Mouse (Mus musculus) hindbrain, embryonic 11.5 days (tissue): ENCODE data around the gene Cngb1. TPM values are rescaled to one million over a fixed set of nuclear protein-coding genes. Genes with fewer than 3 reads are reported as not detected.

Experiments used
- ATAC-seq: fragments of 200-750 bp; cut with Nextera tagmentation; 2 replicates; pipeline ENCODE4 v1.8.0; 2017; ENCODE audit warnings: mild to moderate bottlenecking, moderate TSS enrichment, moderate library complexity; ENCODE audit not compliant: low FRiP score
- DNase-seq: peaks from one replicate; pipeline ENCODE4 v3.0.0-alpha.2; 2015; ENCODE audit warnings: low spot score
- H3K27ac ChIP-seq: fragments of 300-500 bp; sonication (generic); 2 replicates; pipeline ENCODE4 v1.5.1; 2014; ENCODE audit warnings: mild to moderate bottlenecking, low read depth, low read length
- H3K27me3 ChIP-seq: fragments of 300-500 bp; sonication (generic); 2 replicates; pipeline ENCODE4 v1.6.1; 2014; ENCODE audit warnings: mild to moderate bottlenecking, low read length, moderate library complexity, mixed read lengths; ENCODE audit not compliant: control insufficient read depth, insufficient read depth
- H3K36me3 ChIP-seq: fragments of 300-500 bp; sonication (generic); 2 replicates; pipeline ENCODE4 v1.6.1; 2014; ENCODE audit warnings: mild to moderate bottlenecking, low read length, moderate library complexity, mixed read lengths; ENCODE audit not compliant: control insufficient read depth, insufficient read depth
- H3K4me1 ChIP-seq: fragments of 300-500 bp; sonication (generic); replicated peaks from 2 replicates; pipeline ENCODE4 v1.6.1; 2014; ENCODE audit warnings: low read length, mixed read lengths; ENCODE audit not compliant: control insufficient read depth, insufficient read depth
- H3K4me2 ChIP-seq: fragments of 300-500 bp; sonication (generic); replicated peaks from 2 replicates; pipeline ENCODE4 v1.6.1; 2014; ENCODE audit warnings: mild to moderate bottlenecking, low read depth, low read length
- H3K4me3 ChIP-seq: fragments of 300-500 bp; sonication (generic); 2 replicates; pipeline ENCODE4 v1.5.1; 2014; ENCODE audit warnings: low read depth, low read length
- H3K9ac ChIP-seq: fragments of 300-500 bp; sonication (generic); 2 replicates; pipeline ENCODE4 v1.6.1; 2014; ENCODE audit warnings: low read depth, low read length
- H3K9me3 ChIP-seq: fragments of 300-500 bp; sonication (generic); 2 replicates; pipeline ENCODE4 v1.6.1; 2016; ENCODE audit warnings: low read length; ENCODE audit not compliant: control insufficient read depth
- WGBS: fragments of 180-500 bp; shearing (Covaris S2); extraction: QIAGEN DNeasy Blood & Tissue Kit; methylation state at CpG from one replicate; pipeline ENCODE4 v1.1.7; 2014; 5-methylcytosine and 5-hydroxymethylcytosine counted together
- polyA plus RNA-seq: library from polyadenylated mRNA; unstranded; fragments of >200 nt; fragmentation: Nextera tagmentation; extraction: Ambion mirVana; gene quantifications from 2 replicates; pipeline ENCODE4 v1.2.1, GENCODE M21; 2014

Gene Cngb1
- polyA plus RNA-seq, 1 experiment from 2014 or later = 0.71 TPM

DNA sequence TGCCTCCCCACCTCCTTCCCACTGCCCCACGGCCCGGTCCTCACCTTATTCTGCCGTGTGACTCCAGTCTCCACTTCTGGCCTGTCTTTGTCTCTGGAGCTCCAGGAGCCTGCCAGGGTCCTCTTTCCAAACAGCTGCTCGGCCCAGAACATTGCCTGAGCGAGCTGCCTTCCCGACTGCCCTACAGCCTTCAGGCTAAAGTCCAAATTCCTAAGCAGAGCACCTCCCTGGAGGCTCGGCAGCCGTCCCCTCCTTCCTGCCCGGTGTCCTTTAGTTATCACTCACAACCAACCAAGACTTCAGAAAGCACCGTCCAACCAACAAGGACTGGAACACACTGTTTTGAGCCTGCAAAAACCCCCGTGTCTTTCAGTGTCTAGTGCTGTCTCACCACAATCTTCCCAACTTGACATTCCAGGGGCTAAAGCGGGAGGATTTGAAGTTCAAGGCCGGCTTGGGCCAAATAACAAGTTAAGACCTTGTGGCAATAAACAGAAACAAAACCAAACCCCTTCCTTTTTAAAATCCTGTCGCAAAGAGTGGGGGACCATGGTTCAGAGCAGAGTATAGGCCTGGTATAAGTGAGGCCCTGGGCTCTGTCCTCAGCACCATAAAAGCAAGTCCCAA lies 103.6 kb downstream of the Cngb1 start, which contains the start of gene Kifc3:
Gene Kifc3 (minus strand): TSS at position 164 of the 627 bp plus-strand sequence.
- H3K27me3 ChIP-seq = no peaks in the 10 kb centered on the region
- DNase-seq (no peak), ATAC-seq (no peak)
- H3K4me2 ChIP-seq = no peak within 1 kb of the TSS
- no peak within 1 kb of the TSS for H3K27ac ChIP-seq
- H3K4me1 ChIP-seq = no peaks in the 10 kb centered on the region
- no peaks in the 10 kb centered on the region for H3K9me3 ChIP-seq
- no peak within 1 kb of the TSS for H3K9ac ChIP-seq
- H3K4me3 ChIP-seq = no peak within 1 kb of the TSS
- H3K36me3 ChIP-seq = no peaks in the 10 kb centered on the region
- 68% methylated on average over 14 of the region's 14 CpGs for WGBS

DNA sequence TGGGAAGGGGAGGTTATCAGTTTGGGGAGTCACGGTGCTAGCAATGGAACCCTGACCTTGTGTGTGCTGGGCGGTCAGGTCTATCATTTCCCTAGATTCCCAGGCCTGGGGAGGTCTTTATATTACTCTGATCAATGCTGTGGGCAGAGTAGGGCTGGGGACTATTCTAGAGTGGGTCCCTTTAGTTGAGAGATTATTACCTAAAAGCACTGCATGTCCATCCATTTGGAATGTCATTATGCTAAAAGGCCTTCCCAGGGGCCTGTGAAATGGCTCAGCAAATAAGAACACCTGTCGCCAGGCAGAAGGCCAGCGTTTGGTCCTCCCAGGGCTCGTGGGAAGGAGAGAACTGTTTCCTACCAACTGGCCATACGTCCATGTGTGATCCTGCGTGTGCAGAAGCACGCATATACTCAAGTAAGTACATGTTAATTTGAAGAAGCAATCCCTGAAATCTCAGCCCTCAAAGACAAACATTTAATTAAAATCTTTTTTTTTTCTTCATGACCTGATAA lies 104.3 kb downstream of the Cngb1 start:
- H3K4me3 ChIP-seq = no peak overlapping the region
- DNase-seq = no peak
- H3K27me3 ChIP-seq = no peaks in the 10 kb centered on the region
- H3K4me1 ChIP-seq = no peaks in the 10 kb centered on the region
- no peaks in the 10 kb centered on the region for H3K9me3 ChIP-seq
- H3K9ac ChIP-seq = no peak overlapping the region
- ATAC-seq = no peak
- H3K27ac ChIP-seq = no peak overlapping the region
- H3K4me2 ChIP-seq = no peak overlapping the region
- H3K36me3 ChIP-seq = no peaks in the 10 kb centered on the region
- WGBS = 78% methylated on average over 8 of the region's 8 CpGs

DNA sequence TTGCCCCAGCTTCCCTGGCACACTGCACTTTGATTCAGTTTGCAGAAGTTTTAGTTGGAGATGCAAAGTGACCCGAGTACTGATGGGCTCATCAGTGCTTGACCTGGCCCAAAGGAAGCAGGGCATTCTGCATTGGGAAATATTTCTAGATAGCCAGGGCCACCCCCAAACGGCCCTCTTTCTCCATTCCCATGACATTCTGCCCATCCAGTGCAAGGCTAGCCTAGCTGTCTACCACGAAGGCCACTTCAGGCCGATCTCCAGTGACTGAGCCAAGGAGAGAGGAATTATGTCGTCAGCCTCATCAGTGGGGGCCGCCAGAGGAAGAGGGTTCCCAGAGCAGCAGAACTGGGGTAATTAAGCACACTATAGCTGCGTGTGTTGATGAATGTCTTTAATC lies 104.9 kb downstream of the Cngb1 start:
- no peaks in the 10 kb centered on the region for H3K9me3 ChIP-seq
- no peaks in the 10 kb centered on the region for H3K27me3 ChIP-seq
- no peak overlapping the region for H3K4me3 ChIP-seq
- H3K36me3 ChIP-seq = no peaks in the 10 kb centered on the region
- DNase-seq (no peak), ATAC-seq (no peak)
- 67% methylated on average over 7 of the region's 7 CpGs for WGBS
- H3K9ac ChIP-seq = no peak overlapping the region
- H3K4me2 ChIP-seq = no peak overlapping the region
- H3K4me1 ChIP-seq = no peaks in the 10 kb centered on the region
- H3K27ac ChIP-seq = no peak overlapping the region

DNA sequence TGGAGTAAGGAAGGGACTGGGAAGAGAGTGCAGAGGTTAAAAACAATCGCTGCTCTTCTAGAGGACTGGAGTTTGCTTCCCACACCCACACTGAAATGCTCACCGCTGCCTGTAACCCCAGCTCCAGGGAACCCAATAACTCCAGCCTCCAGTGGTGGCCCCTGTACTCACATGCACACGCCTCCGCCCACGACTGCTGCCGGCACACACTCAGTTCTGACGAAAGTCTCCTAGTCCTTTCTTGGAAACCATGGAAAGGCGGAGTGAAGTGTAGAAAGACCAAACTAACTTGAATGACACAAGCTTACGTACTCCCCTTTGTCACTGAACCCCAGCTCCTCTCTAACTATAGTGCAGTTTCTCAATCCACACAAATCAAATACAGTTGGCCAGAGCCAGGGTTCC lies 106.4 kb downstream of the Cngb1 start:
- Histone ChIP-seq H3K27me3 (no peaks in the 10 kb centered on the region), H3K4me3 (no peak overlapping the region), H3K9ac (no peak overlapping the region), H3K4me2 (no peak overlapping the region), H3K27ac (no peak overlapping the region), H3K9me3 (no peaks in the 10 kb centered on the region), H3K36me3 (no peaks in the 10 kb centered on the region), H3K4me1 (no peaks in the 10 kb centered on the region)
- 78% methylated on average over 9 of the region's 9 CpGs for WGBS
- no peak for ATAC-seq
- DNase-seq = no peak

DNA sequence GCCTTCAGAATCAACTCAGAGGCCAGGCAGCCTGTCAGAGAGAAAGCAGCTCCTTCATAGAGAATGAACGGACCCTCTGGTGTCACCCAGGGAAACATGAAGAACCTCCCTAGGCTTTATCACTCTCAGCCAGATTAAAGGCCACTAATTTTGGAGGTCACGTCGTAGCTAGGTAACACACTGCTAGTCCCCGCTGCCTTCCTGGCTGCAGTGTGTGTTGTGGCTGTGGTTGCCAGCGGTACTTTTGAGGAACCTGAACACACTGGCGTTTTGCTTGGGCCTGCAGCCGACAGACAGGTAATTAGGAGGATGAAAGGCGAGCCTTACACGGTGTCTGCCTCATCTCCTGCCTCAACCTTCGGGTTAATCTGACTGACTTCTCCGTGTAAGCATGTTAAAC lies 110.7 kb downstream of the Cngb1 start:
- Histone ChIP-seq H3K9me3 (no peaks in the 10 kb centered on the region), H3K4me2 (no peak overlapping the region), H3K4me1 (no peaks in the 10 kb centered on the region), H3K9ac (no peak overlapping the region), H3K36me3 (no peaks in the 10 kb centered on the region), H3K4me3 (no peak overlapping the region), H3K27me3 (no peaks in the 10 kb centered on the region), H3K27ac (no peak overlapping the region)
- 79% methylated on average over 11 of the region's 11 CpGs for WGBS
- no peak for DNase-seq
- ATAC-seq = no peak

DNA sequence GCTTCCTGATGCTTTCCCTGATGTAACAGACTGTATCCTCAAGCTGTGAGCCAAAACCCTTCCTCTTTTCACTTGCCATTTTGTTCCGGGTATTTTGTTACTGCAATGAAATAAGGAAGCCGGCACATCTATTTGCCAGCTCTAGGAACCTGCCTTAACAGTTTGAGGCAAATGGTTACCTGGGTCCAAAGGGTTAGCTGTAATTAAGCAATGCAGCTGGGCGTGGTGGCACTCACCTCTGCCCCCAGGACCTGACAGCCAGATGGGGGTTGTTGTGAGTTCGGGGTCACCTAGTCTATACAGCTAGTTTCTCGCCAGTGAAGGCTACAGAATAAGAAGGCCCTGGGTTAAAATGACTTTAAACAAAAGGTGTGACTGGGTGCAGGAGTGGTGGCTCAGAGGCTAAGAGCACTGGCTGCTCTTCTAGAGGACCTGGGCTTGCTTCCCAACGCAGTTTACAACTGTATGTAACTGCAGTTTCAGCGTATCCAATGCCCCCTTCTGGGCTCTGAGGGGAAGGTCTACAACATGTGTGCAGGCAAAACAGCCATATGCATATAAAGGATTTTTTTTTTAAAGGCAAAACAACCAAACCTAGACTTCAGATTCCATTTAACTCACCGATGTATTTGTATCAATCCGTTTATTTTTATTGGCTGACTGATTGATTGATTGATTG lies 114.7 kb downstream of the Cngb1 start:
- Histone ChIP-seq H3K4me3 (no peak overlapping the region), H3K27ac (no peak overlapping the region), H3K9me3 (no peaks in the 10 kb centered on the region), H3K36me3 (no peaks in the 10 kb centered on the region), H3K9ac (no peak overlapping the region), H3K4me1 (no peaks in the 10 kb centered on the region), H3K4me2 (no peak overlapping the region), H3K27me3 (no peaks in the 10 kb centered on the region)
- WGBS = 85% methylated on average over 9 of the region's 9 CpGs
- ATAC-seq (no peak), DNase-seq (no peak)

Other genes with a start within 250 kb of the Cngb1 start
- 24.8 and 30.0 TPM in 2 replicates for gene Katnb1, start 225.4 kb downstream of the Cngb1 start, polyA plus RNA-seq
- 5.2 and 5.7 TPM in 2 replicates for gene Kifc3, start 103.8 kb downstream of the Cngb1 start, polyA plus RNA-seq
- gene Tepp, start 4.0 kb upstream of the Cngb1 start, polyA plus RNA-seq = not detected in 2 replicates
- 8.9 and 10.0 TPM in 2 replicates for gene Zfp319, start 25.4 kb upstream of the Cngb1 start, polyA plus RNA-seq
- 36.5 and 40.3 TPM in 2 replicates for gene Usb1, start 25.7 kb upstream of the Cngb1 start, polyA plus RNA-seq
- 13.0 and 15.7 TPM in 2 replicates for gene Mmp15, start 45.7 kb upstream of the Cngb1 start, polyA plus RNA-seq
- gene Cfap20, start 128.3 kb upstream of the Cngb1 start, polyA plus RNA-seq = 141 and 145 TPM in 2 replicates
- gene Csnk2a2, start 183.5 kb upstream of the Cngb1 start, polyA plus RNA-seq = 14.2 and 19.1 TPM in 2 replicates
- gene Ccdc113, start 227.5 kb upstream of the Cngb1 start, polyA plus RNA-seq = 2.4 and 2.5 TPM in 2 replicates